Mouse (Mus musculus) forebrain, embryonic 13.5 days (tissue): ENCODE results near the gene Anapc1. TPM values are rescaled to one million over a fixed set of nuclear protein-coding genes. Genes with fewer than 3 reads are reported as not detected.
"Not testable (repeated sequence)": the region's sequence is repeated elsewhere in the genome, so short reads cannot be mapped to it uniquely, and the experiment has no call there.

Source experiments
- ATAC-seq: fragments of 200-750 bp; cut with Nextera tagmentation; 2 replicates; pipeline ENCODE4 v1.8.0; 2017
- H3K27ac ChIP-seq: fragments of 300-500 bp; sonication (generic); 2 replicates; pipeline ENCODE4 v1.5.1; 2015; ENCODE audit warnings: inconsistent platforms, mild to moderate bottlenecking, moderate library complexity
- H3K27me3 ChIP-seq: fragments of 300-500 bp; sonication (generic); 2 replicates; pipeline ENCODE4 v1.6.1; 2015; ENCODE audit warnings: mild to moderate bottlenecking, inconsistent platforms
- H3K36me3 ChIP-seq: fragments of 300-500 bp; sonication (generic); 2 replicates; pipeline ENCODE4 v1.6.1; 2015; ENCODE audit warnings: mild to moderate bottlenecking, inconsistent platforms; ENCODE audit not compliant: poor library complexity, severe bottlenecking
- H3K4me1 ChIP-seq: fragments of 300-500 bp; sonication (generic); 2 replicates; pipeline ENCODE4 v1.6.1; 2015; ENCODE audit warnings: inconsistent platforms
- H3K4me2 ChIP-seq: fragments of 300-500 bp; sonication (generic); 2 replicates; pipeline ENCODE4 v1.6.1; 2015; ENCODE audit warnings: inconsistent platforms, mild to moderate bottlenecking, moderate library complexity
- H3K4me3 ChIP-seq: fragments of 300-500 bp; sonication (generic); 2 replicates; pipeline ENCODE4 v1.5.1; 2015; ENCODE audit warnings: mild to moderate bottlenecking, inconsistent platforms
- H3K9ac ChIP-seq: fragments of 300-500 bp; sonication (generic); 2 replicates; pipeline ENCODE4 v1.6.1; 2015; ENCODE audit warnings: mild to moderate bottlenecking, inconsistent platforms
- H3K9me3 ChIP-seq: fragments of 300-500 bp; sonication (generic); replicated peaks from 2 replicates; pipeline ENCODE4 v1.6.1; 2016; ENCODE audit warnings: inconsistent platforms
- WGBS: fragments of 180-500 bp; shearing (Covaris S2); methylation state at CpG from one replicate; pipeline ENCODE4 v1.1.7; 2015; 5-methylcytosine and 5-hydroxymethylcytosine counted together
- polyA plus RNA-seq: library from polyadenylated mRNA; unstranded; fragments of >200 nt; fragmentation: Nextera tagmentation; extraction: Ambion mirVana; gene quantifications from 2 replicates; pipeline ENCODE4 v1.2.1, GENCODE M21; 2015

Anapc1 gene
- polyA plus RNA-seq, 1 experiment from 2014 or later, result 57.5 TPM

DNA sequence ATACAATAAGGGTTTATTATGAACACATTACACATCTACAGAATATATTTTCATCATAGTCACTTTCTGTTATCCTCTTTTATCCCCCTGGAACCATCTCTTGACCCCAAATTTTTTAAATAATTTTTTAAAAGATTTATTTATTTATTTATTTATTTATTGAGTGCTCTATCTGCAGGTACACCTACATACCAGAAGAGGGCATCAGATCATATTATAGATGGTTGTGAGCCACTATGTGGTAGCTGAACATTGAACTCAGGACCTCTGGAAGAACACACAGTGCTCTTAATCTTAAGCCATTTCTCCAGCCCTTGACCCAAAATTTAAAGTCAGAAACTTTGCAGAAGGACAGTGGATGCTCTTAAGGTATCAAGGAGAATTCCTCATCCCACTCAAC lies 7.4 kb upstream of the Anapc1 start:
- Histone ChIP-seq H3K9me3 (no peaks in the 10 kb centered on the region), H3K27ac (no peak overlapping the region)
- ATAC-seq, result no peak

GRCm38 (mm10) chr2:128693828-128694227 lies 6.6 kb upstream of the Anapc1 start:
- not testable (repeated sequence) for ATAC-seq, H3K9ac ChIP-seq, H3K27ac ChIP-seq, H3K9me3 ChIP-seq, H3K4me3 ChIP-seq, H3K4me2 ChIP-seq, H3K36me3 ChIP-seq
- Histone ChIP-seq H3K4me1 (peaks cover 13% of the 10 kb centered on the region), H3K27me3 (peaks cover 16% of the 10 kb centered on the region)
- 83% methylated on average over 3 of the region's 3 CpGs for WGBS

More for the DNA sequence above, 7.4 kb upstream of the Anapc1 start:
- Histone ChIP-seq H3K36me3 (no peaks in the 10 kb centered on the region), H3K4me1 (peaks cover 19% of the 10 kb centered on the region), H3K27me3 (peaks cover 16% of the 10 kb centered on the region; the same call in 1 of the 2 replicates), H3K4me2 (no peak overlapping the region), H3K4me3 (no peak overlapping the region), H3K9ac (no peak overlapping the region)

GRCm38 (mm10) chr2:128693236-128693635 lies 6.0 kb upstream of the Anapc1 start:
- no peaks in the 10 kb centered on the region for H3K36me3 ChIP-seq
- H3K27me3 ChIP-seq, result peaks cover 11% of the 10 kb centered on the region
- 72% methylated on average over 4 of the region's 4 CpGs for WGBS
- H3K4me3 ChIP-seq, result no peak overlapping the region
- H3K4me2 ChIP-seq, result no peak overlapping the region
- H3K27ac ChIP-seq, result no peak overlapping the region
- ATAC-seq, result no peak
- no peaks in the 10 kb centered on the region for H3K9me3 ChIP-seq
- H3K4me1 ChIP-seq, result peaks cover 7% of the 10 kb centered on the region; the same call in 1 of the 2 replicates
- no peak overlapping the region for H3K9ac ChIP-seq

GRCm38 (mm10) chr2:128692771-128693170 lies 5.6 kb upstream of the Anapc1 start:
- ATAC-seq, result no peak

GRCm38 (mm10) chr2:128692336-128692735 lies 5.1 kb upstream of the Anapc1 start:
- Histone ChIP-seq H3K27ac (no peak overlapping the region), H3K9me3 (no peaks in the 10 kb centered on the region), H3K4me2 (no peak overlapping the region), H3K4me3 (no peak overlapping the region), H3K27me3 (peaks cover 7% of the 10 kb centered on the region), H3K4me1 (0 out of 2 replicates have a peak, but pooled peaks cover 5% of the 10 kb centered on the region), H3K9ac (no peak overlapping the region), H3K36me3 (no peaks in the 10 kb centered on the region)
- no peak for ATAC-seq
- 71% methylated on average over 14 of the region's 14 CpGs for WGBS

More at GRCm38 (mm10) chr2:128692771-128693170, 5.6 kb upstream of the Anapc1 start:
- H3K4me2 ChIP-seq, result no peak overlapping the region
- 90% methylated on average over 10 of the region's 10 CpGs for WGBS
- no peaks in the 10 kb centered on the region for H3K36me3 ChIP-seq
- H3K27ac ChIP-seq, result no peak overlapping the region
- H3K9me3 ChIP-seq, result no peaks in the 10 kb centered on the region
- peaks cover 11% of the 10 kb centered on the region for H3K27me3 ChIP-seq
- peaks cover 8% of the 10 kb centered on the region; the same call in 1 of the 2 replicates for H3K4me1 ChIP-seq
- no peak overlapping the region for H3K4me3 ChIP-seq
- H3K9ac ChIP-seq, result no peak overlapping the region

GRCm38 (mm10) chr2:128687558-128688120 lies 448 bp upstream of the Anapc1 start:
- H3K4me1 ChIP-seq, result peaks cover 21% of the 10 kb centered on the region
- peak overlapping the region; percentile 80 for H3K27ac ChIP-seq
- peak overlapping the region; percentile 71 for H3K4me2 ChIP-seq
- peak; percentile 92 for ATAC-seq
- no peaks in the 10 kb centered on the region for H3K9me3 ChIP-seq
- H3K27me3 ChIP-seq, result no peaks in the 10 kb centered on the region; the same call in none of the 2 replicates
- peak overlapping the region; percentile 98 for H3K9ac ChIP-seq
- WGBS, result 44% methylated on average over 10 of the region's 10 CpGs
- H3K4me3 ChIP-seq, result peak overlapping the region; percentile 98
- H3K36me3 ChIP-seq, result peaks cover 17% of the 10 kb centered on the region

GRCm38 (mm10) chr2:128680661-128681060 lies 6.5 kb downstream of the Anapc1 start:
- WGBS, result 84% methylated on average over 4 of the region's 4 CpGs
- H3K36me3 ChIP-seq, result peaks cover 75% of the 10 kb centered on the region

DNA sequence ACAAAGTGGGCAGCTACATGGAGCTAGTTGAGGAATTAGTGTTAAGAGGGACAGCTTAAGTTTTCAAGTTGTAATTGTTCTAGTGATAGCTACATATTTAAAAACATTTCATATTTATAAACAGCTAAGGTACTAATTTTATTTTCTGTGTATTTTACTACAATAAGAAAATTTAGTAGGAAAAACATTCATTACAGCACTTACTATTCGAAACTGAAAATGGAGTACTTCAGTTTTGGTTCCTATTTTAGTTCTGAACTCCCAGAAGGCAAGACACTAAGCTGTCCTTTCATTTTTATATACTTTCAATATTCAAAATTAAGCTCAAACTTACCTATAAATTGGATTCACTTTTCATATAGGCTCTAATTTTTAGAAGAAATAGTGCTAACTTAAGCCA lies 66.6 kb downstream of the Anapc1 start:
- Histone ChIP-seq H3K9ac (no peak overlapping the region), H3K4me1 (no peaks in the 10 kb centered on the region), H3K9me3 (no peaks in the 10 kb centered on the region), H3K36me3 (peaks cover 89% of the 10 kb centered on the region), H3K27me3 (no peaks in the 10 kb centered on the region), H3K4me3 (no peak overlapping the region), H3K4me2 (no peak overlapping the region), H3K27ac (no peak overlapping the region)
- 93% methylated on average over 1 of the region's 1 CpGs for WGBS
- no peak for ATAC-seq

More at GRCm38 (mm10) chr2:128680661-128681060, 6.5 kb downstream of the Anapc1 start:
- no peak overlapping the region for H3K4me2 ChIP-seq
- H3K27me3 ChIP-seq, result no peaks in the 10 kb centered on the region
- no peak overlapping the region for H3K27ac ChIP-seq
- no peaks in the 10 kb centered on the region for H3K9me3 ChIP-seq
- no peak for ATAC-seq
- no peak overlapping the region for H3K9ac ChIP-seq
- peaks cover 7% of the 10 kb centered on the region for H3K4me1 ChIP-seq
- H3K4me3 ChIP-seq, result no peak overlapping the region

DNA sequence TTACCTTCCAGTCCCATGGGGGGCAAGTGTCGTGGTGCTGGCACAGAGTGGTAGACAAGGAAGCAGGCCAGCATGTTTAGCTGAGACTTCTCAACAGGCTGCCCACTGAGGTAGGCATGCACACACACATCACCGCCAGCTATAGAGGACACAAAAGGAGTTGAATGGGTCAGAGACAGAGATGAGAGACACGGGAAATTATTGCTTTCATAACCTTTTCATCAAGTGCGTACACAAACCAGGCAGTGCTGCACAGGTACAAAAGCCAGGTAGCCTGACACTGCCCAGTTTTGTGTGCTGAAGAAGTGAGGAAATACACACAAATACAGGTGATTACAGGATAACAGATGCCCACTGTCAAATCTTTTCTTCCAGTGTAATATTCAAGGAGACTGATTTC lies 71.8 kb downstream of the Anapc1 start:
- H3K9me3 ChIP-seq, result no peaks in the 10 kb centered on the region
- no peaks in the 10 kb centered on the region for H3K27me3 ChIP-seq
- H3K36me3 ChIP-seq, result peaks cover 89% of the 10 kb centered on the region
- no peak overlapping the region for H3K27ac ChIP-seq
- H3K4me3 ChIP-seq, result no peak overlapping the region
- 91% methylated on average over 4 of the region's 4 CpGs for WGBS
- no peak overlapping the region for H3K4me2 ChIP-seq
- no peak overlapping the region for H3K9ac ChIP-seq
- ATAC-seq, result no peak
- no peaks in the 10 kb centered on the region for H3K4me1 ChIP-seq

DNA sequence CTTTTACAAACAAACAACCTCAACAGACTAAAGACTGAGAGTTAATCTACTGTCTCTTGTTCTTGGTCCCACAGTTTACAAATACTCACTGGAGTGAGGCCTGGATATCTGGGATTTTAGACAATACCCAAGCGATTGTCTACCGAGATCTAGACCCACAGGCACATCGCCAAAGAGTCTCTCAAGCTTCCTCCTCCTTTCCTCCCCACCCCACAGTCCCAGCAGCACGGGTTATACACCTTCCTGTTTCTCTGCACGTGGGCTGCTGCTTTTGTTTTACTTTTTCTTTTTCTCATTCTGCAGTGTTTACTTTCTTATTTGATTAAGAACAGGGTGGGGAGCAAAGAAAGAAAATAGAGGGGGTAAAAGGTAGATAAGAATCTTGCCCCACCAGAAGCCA lies 73.8 kb downstream of the Anapc1 start:
- H3K9ac ChIP-seq, result no peak overlapping the region
- H3K4me3 ChIP-seq, result no peak overlapping the region
- H3K4me1 ChIP-seq, result no peaks in the 10 kb centered on the region
- H3K27me3 ChIP-seq, result no peaks in the 10 kb centered on the region
- peaks cover 83% of the 10 kb centered on the region for H3K36me3 ChIP-seq
- H3K4me2 ChIP-seq, result no peak overlapping the region
- 84% methylated on average over 5 of the region's 5 CpGs for WGBS
- H3K27ac ChIP-seq, result no peak overlapping the region
- no peaks in the 10 kb centered on the region for H3K9me3 ChIP-seq
- no peak for ATAC-seq

- ATAC-seq, result no peak
- H3K36me3 ChIP-seq, result peaks cover 73% of the 10 kb centered on the region
- WGBS, result 90% methylated on average over 7 of the region's 7 CpGs
Observed at GRCm38 (mm10) chr2:128612275-128612674, 74.9 kb downstream of the Anapc1 start.

GRCm38 (mm10) chr2:128611178-128611577 lies 76.0 kb downstream of the Anapc1 start:
- 91% methylated on average over 8 of the region's 8 CpGs for whole genome bisulfite sequencing
- Histone ChIP-seq H3K27ac (no peak overlapping the region), H3K4me2 (no peak overlapping the region), H3K27me3 (no peaks in the 10 kb centered on the region), H3K4me3 (no peak overlapping the region), H3K4me1 (no peaks in the 10 kb centered on the region), H3K36me3 (peaks cover 65% of the 10 kb centered on the region), H3K9me3 (0 out of 2 replicates have a peak, but pooled peaks cover 6% of the 10 kb centered on the region), H3K9ac (no peak overlapping the region)
- ATAC-seq, result no peak

More at GRCm38 (mm10) chr2:128612275-128612674, 74.9 kb downstream of the Anapc1 start:
- H3K9me3 ChIP-seq, result no peaks in the 10 kb centered on the region
- H3K4me2 ChIP-seq, result no peak overlapping the region
- no peaks in the 10 kb centered on the region for H3K4me1 ChIP-seq
- no peaks in the 10 kb centered on the region for H3K27me3 ChIP-seq
- H3K4me3 ChIP-seq, result no peak overlapping the region
- H3K9ac ChIP-seq, result no peak overlapping the region
- no peak overlapping the region for H3K27ac ChIP-seq

- H3K27me3 ChIP-seq, result no peaks in the 10 kb centered on the region
- no peak overlapping the region for H3K4me3 ChIP-seq
- H3K4me1 ChIP-seq, result no peaks in the 10 kb centered on the region
- WGBS, result 83% methylated on average over 5 of the region's 5 CpGs
- 0 out of 2 replicates have a peak, but pooled peaks cover 6% of the 10 kb centered on the region for H3K9me3 ChIP-seq
- peaks cover 50% of the 10 kb centered on the region for H3K36me3 ChIP-seq
- no peak for ATAC-seq
- no peak overlapping the region for H3K9ac ChIP-seq
- no peak overlapping the region for H3K27ac ChIP-seq
- no peak overlapping the region for H3K4me2 ChIP-seq
Observed at GRCm38 (mm10) chr2:128609286-128609685, 77.9 kb downstream of the Anapc1 start.
